Mouse (Mus musculus) layer of hippocampus, adult 6 months (tissue): ENCODE data around the gene Ifi207. TPM values are rescaled to one million over a fixed set of nuclear protein-coding genes. Genes with fewer than 3 reads are reported as not detected.

Experiments used
- long read RNA-seq, 2 experiments: library from polyadenylated mRNA; unstranded; transcript quantifications; one replicate each; pipeline ENCODE4 v2.0.0; 2019 to 2020
- polyA plus RNA-seq: library from polyadenylated mRNA; unstranded; fragments of <200 nt; fragmentation: Nextera tagmentation; gene quantifications from 2 replicates; pipeline ENCODE4 v1.2.3, GENCODE M21; 2021

Ifi207 gene
- polyA plus RNA-seq: 0.04 and 0.06 TPM in 2 replicates
- long read RNA-seq, experiment 1: 0 reads
- long read RNA-seq, experiment 2, partial matches to known transcripts: 0 of 1 reads
- long read RNA-seq, experiment 2, other reads (novel, unspliced or antisense): 0 of 1 reads

DNA sequence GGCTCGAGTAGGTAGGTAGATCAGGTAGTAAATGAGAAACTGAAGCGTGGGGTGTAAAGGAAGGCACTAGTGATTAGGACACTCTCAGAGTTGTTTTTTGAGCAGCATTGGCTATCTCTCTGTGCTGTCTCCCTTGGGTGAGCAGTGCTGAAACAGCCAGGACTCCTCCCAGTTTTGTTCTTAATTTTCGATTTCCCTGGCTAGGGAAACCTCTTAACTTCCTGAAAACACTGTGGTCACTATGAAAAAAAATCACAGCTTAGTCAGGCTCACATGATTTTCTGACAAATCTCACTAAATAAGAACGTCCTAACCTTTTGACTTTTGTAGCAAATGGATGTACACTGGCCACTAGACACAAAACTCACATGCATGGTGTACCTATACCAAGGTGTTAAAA is at the start of gene Ifi207:
Gene Ifi207 (minus strand): TSS at position 92 of the 400 bp plus-strand sequence.

GRCm38 (mm10) chr1:173766848-173767617 is 25.5 kb upstream of the Ifi207 start, which contains the start of gene Ifi204:
Ifi204 (minus strand) TSS chr1:173766943.

DNA sequence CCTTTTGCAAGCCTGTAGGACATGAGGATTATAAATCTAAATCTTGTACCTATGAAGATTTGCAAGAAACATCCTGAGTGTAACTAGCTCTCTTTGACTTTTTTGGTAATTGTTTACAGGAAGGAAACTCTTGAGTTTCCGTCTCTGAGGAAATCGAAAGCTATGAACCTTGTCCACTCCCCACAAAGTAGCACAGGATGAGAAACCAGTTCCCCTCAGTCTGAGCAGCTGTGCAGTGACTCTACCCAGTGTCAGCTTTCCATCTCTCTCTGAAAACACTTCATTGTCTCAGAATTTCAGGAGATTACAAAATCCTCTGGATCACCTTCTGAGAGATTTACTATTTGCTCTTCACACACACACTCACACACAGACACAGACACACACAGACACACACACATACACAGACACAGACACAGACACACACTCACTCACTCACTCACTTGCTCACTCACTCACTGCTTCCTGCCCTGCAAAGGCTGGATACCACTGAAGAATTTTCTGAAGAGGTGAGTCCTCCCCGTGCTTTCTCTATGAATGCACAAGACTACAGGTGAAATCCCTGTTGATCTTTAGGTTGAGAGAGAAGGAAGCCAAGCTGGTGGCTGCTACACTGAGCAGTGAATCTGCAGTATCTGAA is 68.0 kb downstream of the Ifi207 start, which contains the start of gene Ifi208:
Gene Ifi208 (plus strand): TSS at position 218 of the 640 bp plus-strand sequence.

Other genes with a start within 250 kb of the Ifi207 start
- not detected in 2 replicates for gene Ifi214, start 205.8 kb downstream of the Ifi207 start, polyA plus RNA-seq
- 0.25 TPM in 1 of 2 replicates, not detected in the other for gene Ifi213, start 142.5 kb downstream of the Ifi207 start, polyA plus RNA-seq
- 0.13 and 0.24 TPM in 2 replicates for gene Ifi209, start 110.8 kb downstream of the Ifi207 start, polyA plus RNA-seq
- gene Ifi208, start 68.1 kb downstream of the Ifi207 start, polyA plus RNA-seq: not detected in 2 replicates
- 0.25 and 0.54 TPM in 2 replicates for gene Ifi204, start 25.2 kb upstream of the Ifi207 start, polyA plus RNA-seq
- gene Ifi211, start 171.3 kb upstream of the Ifi207 start, polyA plus RNA-seq: 0.14 TPM in 1 of 2 replicates, not detected in the other
- 1.7 and 1.8 TPM in 2 replicates for gene Mndal, start 200.7 kb upstream of the Ifi207 start, polyA plus RNA-seq
- gene Ifi203, start 200.9 kb upstream of the Ifi207 start, polyA plus RNA-seq: 0.74 and 0.90 TPM in 2 replicates
- 0.10 TPM in 1 of 2 replicates, not detected in the other for gene Ifi202b, start 241.0 kb upstream of the Ifi207 start, polyA plus RNA-seq